In genomic region chr13:14670342-14670741, GRCm38 (mm10) we compare ENCODE assay signal across 8 mouse cellular contexts. TPM values are rescaled to one million over a fixed set of nuclear protein-coding genes. Genes with fewer than 3 reads are reported as not detected.
DNase-seq lines count a peak whose midpoint lies in the region; ATAC-seq and TF ChIP-seq lines count a peak whose summit lies in the region.

No protein-coding gene starts in this region.

- TF ChIP-seq CTCF in midbrain, postnatal 0 days (IDR thresholded peaks at IDR 0.05): peak; percentile 96

- H3K4me1 ChIP-seq in embryonic facial prominence, embryonic 11.5 days (ENCODE audit: control insufficient read depth, insufficient read depth, low read length): no peaks in the 10 kb centered on the region
- no peaks in the 10 kb centered on the region for H3K4me1 ChIP-seq in embryonic facial prominence, embryonic 10.5 days
- H3K4me1 ChIP-seq in midbrain, embryonic 12.5 days: no peaks in the 10 kb centered on the region
- no peaks in the 10 kb centered on the region for H3K4me1 ChIP-seq in midbrain, embryonic 11.5 days (ENCODE audit: control insufficient read depth, insufficient read depth, low read length)
- no peaks in the 10 kb centered on the region for H3K4me1 ChIP-seq in midbrain, postnatal 0 days (ENCODE audit: insufficient read depth, low read length)

- ATAC-seq in embryonic facial prominence, embryonic 11.5 days (replicated peaks; ENCODE audit: insufficient number of reproducible peaks, low FRiP score, low TSS enrichment, low read depth): no peak
- peak; percentile 49; the same call in 1 of the 2 replicates for ATAC-seq in midbrain, embryonic 12.5 days (ENCODE audit: low FRiP score, low read depth)
- ATAC-seq in midbrain, embryonic 11.5 days (ENCODE audit: low FRiP score): no peak
- ATAC-seq in midbrain, postnatal 0 days (ENCODE audit: low FRiP score): peak; percentile 44; the same call in 1 of the 2 replicates

- peak; percentile 70 for DNase-seq in embryonic facial prominence, embryonic 11.5 days (ENCODE audit: low spot score)
- DNase-seq in embryonic facial prominence, embryonic 10.5 days (ENCODE audit: low spot score): no peak
- DNase-seq in midbrain, embryonic 11.5 days (ENCODE audit: low spot score, missing footprints): no peak
- DNase-seq in frontal cortex, postnatal 36 days (ENCODE audit: low spot score in 2 of 2): peak; percentile 21 to 66
- peak; percentile 77 for DNase-seq in midbrain, postnatal 0 days (ENCODE audit: low spot score)
- DNase-seq in urinary bladder, postnatal 10 days (ENCODE audit: low spot score): no peak
- DNase-seq in adrenal gland, adult 8-10 months: no peak

- 19% methylated on average over 2 of the region's 2 CpGs for WGBS in embryonic facial prominence, embryonic 11.5 days
- WGBS in embryonic facial prominence, embryonic 10.5 days: 38% methylated on average over 2 of the region's 2 CpGs
- 27% methylated on average over 2 of the region's 2 CpGs for WGBS in midbrain, embryonic 12.5 days
- WGBS in midbrain, embryonic 11.5 days: 30% methylated on average over 2 of the region's 2 CpGs
- 7% methylated on average over 2 of the region's 2 CpGs for WGBS in midbrain, postnatal 0 days

- no peaks in the 10 kb centered on the region for H3K36me3 ChIP-seq in embryonic facial prominence, embryonic 11.5 days (replicated peaks; ENCODE audit: control insufficient read depth, insufficient read depth, low read depth, low read length)
- H3K36me3 ChIP-seq in embryonic facial prominence, embryonic 10.5 days (replicated peaks): no peaks in the 10 kb centered on the region
- H3K36me3 ChIP-seq in midbrain, embryonic 12.5 days: no peaks in the 10 kb centered on the region
- H3K36me3 ChIP-seq in midbrain, embryonic 11.5 days (ENCODE audit: control insufficient read depth, insufficient read depth, low read length): no peaks in the 10 kb centered on the region
- H3K36me3 ChIP-seq in midbrain, postnatal 0 days (ENCODE audit: insufficient read depth, low read length): no peaks in the 10 kb centered on the region

- H3K4me2 ChIP-seq in embryonic facial prominence, embryonic 11.5 days (ENCODE audit: low read depth, low read length): no peak overlapping the region
- H3K4me2 ChIP-seq in midbrain, embryonic 12.5 days (replicated peaks): no peak overlapping the region
- H3K4me2 ChIP-seq in midbrain, embryonic 11.5 days: no peak overlapping the region
- H3K4me2 ChIP-seq in midbrain, postnatal 0 days (ENCODE audit: low read depth, low read length, poor library complexity, severe bottlenecking): no peak overlapping the region

- no peaks in the 10 kb centered on the region for H3K27me3 ChIP-seq in embryonic facial prominence, embryonic 11.5 days (ENCODE audit: control insufficient read depth, insufficient read depth, low read length)
- no peaks in the 10 kb centered on the region for H3K27me3 ChIP-seq in embryonic facial prominence, embryonic 10.5 days (replicated peaks; ENCODE audit: low read depth, poor library complexity, severe bottlenecking)
- no peaks in the 10 kb centered on the region for H3K27me3 ChIP-seq in midbrain, embryonic 12.5 days
- H3K27me3 ChIP-seq in midbrain, embryonic 11.5 days (ENCODE audit: control insufficient read depth, insufficient read depth, low read length): no peaks in the 10 kb centered on the region
- H3K27me3 ChIP-seq in midbrain, postnatal 0 days (ENCODE audit: insufficient read depth, low read length): no peaks in the 10 kb centered on the region

- no peak overlapping the region for H3K27ac ChIP-seq in embryonic facial prominence, embryonic 11.5 days (replicated peaks; ENCODE audit: low read depth, low read length)
- H3K27ac ChIP-seq in embryonic facial prominence, embryonic 10.5 days (replicated peaks): no peak overlapping the region
- no peak overlapping the region for H3K27ac ChIP-seq in midbrain, embryonic 12.5 days (replicated peaks)
- H3K27ac ChIP-seq in midbrain, embryonic 11.5 days (ENCODE audit: low read depth, low read length): no peak overlapping the region
- H3K27ac ChIP-seq in midbrain, postnatal 0 days (ENCODE audit: low read depth, low read length): no peak overlapping the region

- H3K9me3 ChIP-seq in embryonic facial prominence, embryonic 11.5 days (replicated peaks; ENCODE audit: control insufficient read depth, low read length): no peaks in the 10 kb centered on the region
- H3K9me3 ChIP-seq in embryonic facial prominence, embryonic 10.5 days: no peaks in the 10 kb centered on the region
- no peaks in the 10 kb centered on the region for H3K9me3 ChIP-seq in midbrain, embryonic 12.5 days
- no peaks in the 10 kb centered on the region for H3K9me3 ChIP-seq in midbrain, embryonic 11.5 days (ENCODE audit: control insufficient read depth, low read length)
- H3K9me3 ChIP-seq in midbrain, postnatal 0 days (ENCODE audit: low read length): no peaks in the 10 kb centered on the region

- H3K9ac ChIP-seq in embryonic facial prominence, embryonic 11.5 days (replicated peaks; ENCODE audit: low read length): no peak overlapping the region
- no peak overlapping the region for H3K9ac ChIP-seq in midbrain, embryonic 12.5 days (replicated peaks)
- no peak overlapping the region for H3K9ac ChIP-seq in midbrain, embryonic 11.5 days (ENCODE audit: low read length)
- H3K9ac ChIP-seq in midbrain, postnatal 0 days (replicated peaks; ENCODE audit: low read length, poor library complexity, severe bottlenecking): no peak overlapping the region

- H3K4me3 ChIP-seq in embryonic facial prominence, embryonic 11.5 days (ENCODE audit: low read depth, low read length): no peak overlapping the region
- H3K4me3 ChIP-seq in embryonic facial prominence, embryonic 10.5 days: no peak overlapping the region
- H3K4me3 ChIP-seq in midbrain, embryonic 12.5 days: no peak overlapping the region
- H3K4me3 ChIP-seq in midbrain, embryonic 11.5 days (ENCODE audit: low read depth, low read length): no peak overlapping the region
- H3K4me3 ChIP-seq in midbrain, postnatal 0 days (ENCODE audit: low read depth, low read length): no peak overlapping the region

RNA-seq across cellular contexts. Expression of gene AW209491, which starts 40.4 kb away (rescaled TPM):
- 35.3 and 38.5 TPM in 2 replicates for polyA plus RNA-seq in embryonic facial prominence, embryonic 11.5 days (2014; fragmentation: Nextera tagmentation; extraction: Ambion mirVana)
- polyA plus RNA-seq in embryonic facial prominence, embryonic 10.5 days (2016; fragmentation: Nextera tagmentation; extraction: Ambion mirVana): 34.8 and 35.8 TPM in 2 replicates
- polyA plus RNA-seq in midbrain, embryonic 12.5 days (2016; fragmentation: Nextera tagmentation; extraction: Ambion mirVana): 32.5 and 34.8 TPM in 2 replicates
- polyA plus RNA-seq in midbrain, embryonic 11.5 days (2014; fragmentation: Nextera tagmentation; extraction: Ambion mirVana): 30.3 and 31.0 TPM in 2 replicates
- 9.2 and 14.6 TPM in 2 replicates for total RNA-seq in midbrain, postnatal 0 days (2014; rRNA removed)
- polyA plus RNA-seq in midbrain, postnatal 0 days (2015; fragmentation: Nextera tagmentation; extraction: Ambion mirVana): 32.1 and 32.3 TPM in 2 replicates
- total RNA-seq in adrenal gland, adult 8-10 months (2022): 10 to 100 TPM; 17.1 to 21.2 (median 19.3) TPM

RNA-seq across cellular contexts. Expression of gene Psma2, which starts 57.3 kb away (rescaled TPM):
- 243 and 244 TPM in 2 replicates for polyA plus RNA-seq in embryonic facial prominence, embryonic 11.5 days (2014; fragmentation: Nextera tagmentation; extraction: Ambion mirVana)
- polyA plus RNA-seq in embryonic facial prominence, embryonic 10.5 days (2016; fragmentation: Nextera tagmentation; extraction: Ambion mirVana): 241 and 244 TPM in 2 replicates
- 174 and 178 TPM in 2 replicates for polyA plus RNA-seq in midbrain, embryonic 12.5 days (2016; fragmentation: Nextera tagmentation; extraction: Ambion mirVana)
- polyA plus RNA-seq in midbrain, embryonic 11.5 days (2014; fragmentation: Nextera tagmentation; extraction: Ambion mirVana): 219 and 228 TPM in 2 replicates
- 74.8 and 81.4 TPM in 2 replicates for total RNA-seq in midbrain, postnatal 0 days (2014; rRNA removed)
- polyA plus RNA-seq in midbrain, postnatal 0 days (2015; fragmentation: Nextera tagmentation; extraction: Ambion mirVana): 166 and 175 TPM in 2 replicates
- 100 to 1,000 TPM in 2 of 4 experiments, 10 to 100 TPM in 2; 89.1 to 106 (median 99.7) TPM for total RNA-seq in adrenal gland, adult 8-10 months (2022)

RNA-seq across cellular contexts. Expression of gene Mrpl32, which starts 57.4 kb away (rescaled TPM):
- polyA plus RNA-seq in embryonic facial prominence, embryonic 11.5 days (2014; fragmentation: Nextera tagmentation; extraction: Ambion mirVana): 128 and 133 TPM in 2 replicates
- 111 and 113 TPM in 2 replicates for polyA plus RNA-seq in embryonic facial prominence, embryonic 10.5 days (2016; fragmentation: Nextera tagmentation; extraction: Ambion mirVana)
- 107 and 114 TPM in 2 replicates for polyA plus RNA-seq in midbrain, embryonic 12.5 days (2016; fragmentation: Nextera tagmentation; extraction: Ambion mirVana)
- 121 and 122 TPM in 2 replicates for polyA plus RNA-seq in midbrain, embryonic 11.5 days (2014; fragmentation: Nextera tagmentation; extraction: Ambion mirVana)
- total RNA-seq in midbrain, postnatal 0 days (2014; rRNA removed): 22.7 and 27.5 TPM in 2 replicates
- polyA plus RNA-seq in midbrain, postnatal 0 days (2015; fragmentation: Nextera tagmentation; extraction: Ambion mirVana): 102 and 104 TPM in 2 replicates
- total RNA-seq in adrenal gland, adult 8-10 months (2022): 10 to 100 TPM; 35.7 to 66.5 (median 46.0) TPM

Comparison
In these comparisons a context has a peak if more than half of its experiments do, and no peak if none do; other contexts are left out.
1. ATAC-seq: peak in midbrain, embryonic 12.5 days (single experiment) and midbrain, postnatal 0 days (single experiment); none in embryonic facial prominence, embryonic 11.5 days (single experiment) and midbrain, embryonic 11.5 days (single experiment).
2. DNase-seq: peak in embryonic facial prominence, embryonic 11.5 days (single experiment), frontal cortex, postnatal 36 days (2 of 2) and midbrain, postnatal 0 days (single experiment); none in embryonic facial prominence, embryonic 10.5 days (single experiment), midbrain, embryonic 11.5 days (single experiment), urinary bladder, postnatal 10 days (single experiment) and adrenal gland, adult 8-10 months (single experiment).